Mouse (Mus musculus) gastrocnemius, adult 18-20 months (tissue): ENCODE measurements around the gene Zfhx3. TPM values are rescaled to one million over a fixed set of nuclear protein-coding genes. Genes with fewer than 3 reads are reported as not detected.
A peak's percentile ranks its signal among the peaks of the same experiment; 100 is the strongest.

Experiments
- DNase-seq: peaks from one replicate; pipeline ENCODE4 v3.0.0; 2021; ENCODE audit warnings: low spot score
- total RNA-seq, 2 experiments: library from RNA; stranded (reverse); gene quantifications; 2 replicates each; pipeline ENCODE4 v1.2.3; 2021

Zfhx3 gene
- total RNA-seq, 2 experiments from 2014 or later: 16.8 to 19.0 TPM

DNA sequence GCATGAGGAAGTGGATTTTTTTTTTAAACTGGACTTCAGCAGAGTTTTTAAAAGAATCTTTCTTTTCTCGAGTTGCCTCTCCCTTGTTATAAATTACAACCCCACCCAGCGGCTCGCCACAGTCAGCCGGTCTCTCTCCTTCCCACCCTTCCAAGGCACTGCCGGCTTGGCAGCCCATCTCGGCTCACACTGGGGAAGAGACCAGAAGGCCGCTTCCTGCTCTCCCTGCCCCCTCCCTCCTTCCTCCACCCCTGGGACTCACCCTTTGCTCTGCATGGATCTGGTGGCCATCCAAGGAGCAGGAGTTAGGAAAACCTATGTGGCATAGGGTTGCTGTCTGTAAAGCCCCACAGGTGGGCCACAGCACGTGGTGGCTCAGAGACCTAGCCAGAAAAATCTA, 705.1 kb downstream of the Zfhx3 start:
- DNase-seq: peak; percentile 32

DNA sequence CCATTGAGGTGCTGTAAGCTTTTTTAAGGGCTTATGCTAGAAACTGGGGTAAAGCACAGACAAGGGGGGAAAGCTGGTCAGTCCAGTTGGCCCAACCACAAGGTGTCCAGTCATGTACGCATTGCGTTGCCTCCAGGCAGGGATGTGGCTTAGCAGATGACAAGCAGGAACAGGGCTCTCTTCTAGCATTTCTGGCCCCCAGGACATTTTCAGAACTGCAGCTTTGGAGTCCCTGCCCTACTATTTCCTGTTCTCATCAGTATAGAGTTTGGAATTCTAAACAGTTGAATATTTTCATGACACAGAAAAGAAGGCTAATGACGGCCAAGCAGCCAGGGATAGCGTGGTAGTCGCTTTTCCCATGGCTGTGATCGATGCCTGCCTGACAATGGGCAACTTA, 706.5 kb downstream of the Zfhx3 start:
- no peak for DNase-seq

DNA sequence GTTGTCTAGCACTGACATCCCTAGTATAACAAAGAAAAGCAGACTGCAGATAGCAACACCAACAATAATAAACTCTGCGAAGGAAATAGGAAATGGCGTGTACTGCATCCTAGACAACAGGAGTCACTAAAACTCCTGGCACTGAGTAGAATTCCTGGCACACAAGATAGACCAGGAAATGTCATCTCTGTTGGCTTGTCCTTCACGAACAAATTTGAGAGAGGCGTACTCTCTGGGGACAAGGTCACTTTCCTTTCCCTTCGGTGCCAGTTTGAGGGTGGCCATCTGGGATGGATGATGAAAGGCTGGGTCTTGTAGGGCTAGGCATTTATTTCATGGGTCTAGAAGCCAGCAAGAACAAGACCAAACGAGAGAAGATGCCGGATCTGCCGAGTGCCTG, 708.4 kb downstream of the Zfhx3 start:
- no peak for DNase-seq

DNA sequence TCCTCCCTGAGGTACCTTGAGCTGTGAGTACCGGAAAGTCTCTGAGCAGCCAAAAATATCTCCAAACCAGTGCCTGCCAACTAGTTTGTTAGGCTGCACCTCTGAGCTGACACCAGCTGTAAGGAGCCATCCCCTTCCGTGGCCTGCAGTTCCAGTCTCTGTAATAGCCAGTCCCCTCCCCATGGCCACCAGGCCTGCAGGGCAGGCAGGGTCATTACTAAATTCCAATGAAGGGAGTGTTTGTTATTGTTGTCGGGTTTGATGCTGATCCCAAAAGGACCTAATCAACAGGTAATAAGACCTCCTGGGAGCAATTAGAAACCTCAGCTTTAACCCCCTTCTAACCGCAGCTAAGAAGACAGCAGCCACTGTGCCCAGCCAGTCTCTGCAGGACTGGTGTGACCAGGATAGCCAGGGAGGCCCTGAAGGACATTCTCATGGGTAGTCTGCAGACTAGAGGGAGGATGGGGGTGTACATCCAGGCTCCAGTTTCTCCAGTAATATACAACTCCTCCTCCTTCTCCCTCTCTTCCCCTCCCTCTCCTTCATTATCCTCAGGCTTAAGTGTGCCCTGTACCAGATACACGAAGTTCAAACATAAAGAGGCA, 719.1 kb downstream of the Zfhx3 start:
- DNase-seq: no peak

DNA sequence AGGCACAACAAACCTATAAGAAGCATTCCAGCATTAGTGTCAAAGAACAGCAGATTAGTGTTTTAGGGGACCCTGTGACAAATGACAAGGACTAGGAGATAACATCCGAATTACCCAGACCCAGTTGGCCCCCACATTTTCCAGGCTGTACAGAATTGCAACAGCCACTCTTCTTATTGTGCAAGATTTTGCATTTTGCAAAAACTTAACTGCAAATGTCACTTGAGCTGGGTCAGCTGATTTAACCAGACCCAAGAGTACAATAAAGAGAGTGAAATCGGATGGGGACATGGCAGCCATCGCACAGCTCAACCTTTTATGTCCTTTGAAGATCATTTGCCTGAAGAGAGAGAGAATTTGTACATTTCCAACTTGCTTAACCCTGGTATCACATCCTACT, 720.3 kb downstream of the Zfhx3 start:
- no peak for DNase-seq

DNA sequence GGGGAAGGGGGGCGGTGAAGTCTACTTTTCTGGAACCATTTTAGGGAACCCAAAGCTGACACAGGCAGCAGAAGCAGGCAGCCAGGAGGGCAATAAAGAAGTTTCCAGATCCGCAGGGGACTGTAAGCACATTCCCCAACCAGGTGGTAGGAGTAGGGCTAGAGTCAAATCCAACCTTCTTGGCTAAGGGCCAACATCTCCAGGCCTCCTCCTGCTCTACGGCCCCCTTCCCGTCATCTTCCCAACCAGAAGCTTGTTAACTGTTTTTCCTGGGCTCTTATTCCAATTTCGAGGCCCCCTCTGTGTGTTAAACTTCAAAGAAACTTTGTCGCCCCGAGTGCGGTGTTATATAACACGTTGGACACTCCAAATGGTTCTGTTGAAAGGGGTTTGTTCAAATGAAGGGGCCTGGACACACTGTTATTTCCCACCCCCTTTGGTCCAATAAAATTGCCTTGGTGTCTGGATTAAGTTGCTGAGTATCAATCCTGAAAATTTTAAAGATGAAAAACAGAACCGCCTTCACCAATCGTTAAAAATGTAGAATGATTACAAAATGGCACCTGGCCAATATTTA, 729.6 kb downstream of the Zfhx3 start:
- no peak for DNase-seq

DNA sequence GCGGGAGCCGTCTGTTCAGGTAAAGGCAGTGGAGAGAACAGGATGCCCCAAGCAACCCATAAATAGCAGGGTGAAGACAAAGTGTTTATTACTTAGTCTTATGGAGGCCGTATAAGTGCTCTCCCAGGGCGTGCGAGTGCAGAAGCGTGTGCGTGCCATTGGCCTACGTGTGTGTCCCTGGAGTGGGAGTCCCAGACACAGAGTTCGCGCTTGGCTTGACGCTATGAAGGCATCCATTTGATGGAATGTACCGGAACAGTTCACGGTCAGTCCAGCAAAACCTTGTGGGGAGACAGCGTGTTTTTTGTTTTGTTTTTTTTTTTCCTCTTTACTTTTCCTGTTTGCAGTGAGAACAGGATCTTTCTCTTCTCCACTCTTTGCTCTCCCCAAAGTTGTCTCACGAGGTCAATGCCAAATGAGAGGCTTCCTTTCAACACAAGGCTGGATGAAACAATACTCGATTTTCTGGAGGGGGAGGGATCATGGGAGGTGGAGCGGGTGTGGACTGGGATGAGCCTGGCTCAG, 732.6 kb downstream of the Zfhx3 start:
- no peak for DNase-seq

DNA sequence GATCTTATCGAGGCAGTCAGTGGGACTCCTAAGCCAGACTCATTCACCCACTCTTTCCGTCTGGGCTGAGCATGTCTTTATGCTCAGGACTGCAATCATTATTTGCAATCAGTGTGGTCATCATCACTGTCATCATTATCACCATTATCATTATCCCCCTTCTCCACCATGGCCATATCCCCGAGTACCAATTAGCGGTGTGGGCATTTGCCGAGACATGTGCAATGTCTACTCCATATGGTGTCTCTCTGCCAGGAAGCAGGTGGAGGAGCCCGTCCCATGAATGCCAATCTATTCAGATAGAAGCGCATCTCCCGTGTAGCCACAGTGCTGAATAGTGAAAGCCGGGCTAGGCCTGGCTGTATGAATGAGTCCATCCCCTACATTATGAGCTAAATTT, 747.2 kb downstream of the Zfhx3 start:
- DNase-seq: no peak

DNA sequence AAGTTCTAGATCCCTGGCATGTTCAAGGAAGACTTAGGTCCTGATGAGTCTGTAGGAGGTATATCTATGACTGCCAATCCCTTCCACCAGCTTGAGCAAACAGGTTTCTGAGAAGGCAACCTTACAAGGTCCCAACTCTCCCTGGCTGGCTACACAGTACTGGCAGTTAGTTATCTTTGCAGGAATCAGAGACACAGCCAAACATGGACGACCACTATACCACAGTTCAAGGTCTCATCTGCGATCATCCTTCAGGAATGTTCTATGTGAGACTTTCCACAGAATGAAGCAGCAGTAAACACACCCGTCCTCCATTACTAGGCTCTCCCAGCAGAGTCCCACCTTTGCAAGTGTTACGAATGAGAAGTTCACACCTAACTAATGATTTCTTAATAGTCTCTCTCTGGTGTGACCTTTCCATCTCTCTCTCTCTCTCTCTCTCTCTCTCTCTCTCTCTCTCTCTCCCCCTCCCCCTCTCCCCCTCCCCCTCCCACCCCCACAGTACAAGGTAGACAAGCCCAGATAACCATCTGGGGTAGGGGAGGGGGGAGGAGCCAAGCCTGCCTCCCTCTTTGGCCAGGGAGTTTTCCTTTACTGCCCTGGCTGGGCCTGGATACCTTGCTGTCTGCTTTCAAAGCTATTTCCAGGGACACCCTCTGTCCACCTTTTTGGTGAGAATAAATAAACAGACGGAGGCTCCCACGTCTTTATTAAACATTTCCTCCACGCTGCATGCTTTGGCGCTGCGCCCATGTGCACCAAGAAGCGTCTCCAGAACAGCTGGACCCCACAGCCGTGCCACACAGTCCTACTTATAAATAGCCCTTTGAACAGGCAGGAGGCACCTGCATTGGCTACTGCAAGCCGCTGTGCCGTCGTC, 748.4 kb downstream of the Zfhx3 start:
- DNase-seq: no peak

DNA sequence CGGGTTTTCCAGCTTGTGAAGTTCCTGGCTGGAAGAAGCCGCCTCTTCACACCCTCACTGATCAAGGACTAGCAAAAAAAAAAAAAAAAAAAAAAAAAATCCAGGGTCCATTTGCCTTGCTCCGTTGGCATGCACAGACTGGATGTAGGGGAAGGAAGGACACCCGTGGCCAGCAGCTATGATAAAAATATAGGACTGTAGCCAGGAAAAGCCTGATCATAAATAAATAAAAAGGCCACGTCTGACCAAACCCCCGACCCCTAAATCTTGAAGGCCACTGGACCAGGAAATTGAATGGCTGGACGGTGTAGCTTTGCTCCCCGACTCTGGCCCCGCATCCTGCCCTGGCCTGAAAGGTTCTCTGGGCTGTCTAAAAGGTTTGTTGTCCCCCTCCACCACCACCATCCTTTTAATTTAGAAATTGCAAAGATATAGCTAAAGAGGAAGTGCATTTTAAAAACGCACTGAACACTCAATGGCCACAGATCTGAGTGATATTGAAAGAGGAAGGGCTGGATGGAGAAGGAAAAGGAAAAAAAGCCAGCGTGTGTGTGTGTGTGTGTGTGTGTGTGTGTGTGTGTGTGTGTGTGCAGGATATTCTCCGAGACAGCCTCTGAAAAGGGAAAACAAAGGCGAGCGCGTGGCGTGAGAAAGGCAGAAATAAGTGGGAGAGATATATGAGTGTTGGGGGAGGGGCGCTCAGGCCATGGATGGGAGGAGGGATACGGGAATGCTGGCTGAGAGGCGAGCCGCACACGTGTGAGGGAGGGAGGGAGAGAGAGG, 749.2 kb downstream of the Zfhx3 start:
- no peak for DNase-seq

DNA sequence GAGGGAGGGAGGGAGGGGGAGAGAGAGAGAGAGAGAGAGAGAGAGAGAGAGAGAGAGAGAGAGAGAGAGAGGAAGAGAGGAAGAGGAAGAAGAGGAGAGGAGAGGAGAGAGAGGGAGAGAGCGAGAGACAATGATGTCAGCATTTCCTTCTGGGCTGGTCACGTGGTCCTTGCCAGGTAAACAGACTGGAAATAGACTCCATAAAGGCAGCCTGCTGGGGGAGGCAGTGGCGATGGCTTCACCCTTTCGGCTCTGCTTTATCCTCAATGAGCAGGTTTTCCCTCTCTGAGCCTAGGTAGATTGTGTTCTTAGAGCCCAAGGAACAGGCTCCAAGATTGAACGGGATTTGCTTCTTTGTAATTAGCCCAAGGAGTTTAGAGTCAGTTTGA, 749.8 kb downstream of the Zfhx3 start:
- no peak for DNase-seq

DNA sequence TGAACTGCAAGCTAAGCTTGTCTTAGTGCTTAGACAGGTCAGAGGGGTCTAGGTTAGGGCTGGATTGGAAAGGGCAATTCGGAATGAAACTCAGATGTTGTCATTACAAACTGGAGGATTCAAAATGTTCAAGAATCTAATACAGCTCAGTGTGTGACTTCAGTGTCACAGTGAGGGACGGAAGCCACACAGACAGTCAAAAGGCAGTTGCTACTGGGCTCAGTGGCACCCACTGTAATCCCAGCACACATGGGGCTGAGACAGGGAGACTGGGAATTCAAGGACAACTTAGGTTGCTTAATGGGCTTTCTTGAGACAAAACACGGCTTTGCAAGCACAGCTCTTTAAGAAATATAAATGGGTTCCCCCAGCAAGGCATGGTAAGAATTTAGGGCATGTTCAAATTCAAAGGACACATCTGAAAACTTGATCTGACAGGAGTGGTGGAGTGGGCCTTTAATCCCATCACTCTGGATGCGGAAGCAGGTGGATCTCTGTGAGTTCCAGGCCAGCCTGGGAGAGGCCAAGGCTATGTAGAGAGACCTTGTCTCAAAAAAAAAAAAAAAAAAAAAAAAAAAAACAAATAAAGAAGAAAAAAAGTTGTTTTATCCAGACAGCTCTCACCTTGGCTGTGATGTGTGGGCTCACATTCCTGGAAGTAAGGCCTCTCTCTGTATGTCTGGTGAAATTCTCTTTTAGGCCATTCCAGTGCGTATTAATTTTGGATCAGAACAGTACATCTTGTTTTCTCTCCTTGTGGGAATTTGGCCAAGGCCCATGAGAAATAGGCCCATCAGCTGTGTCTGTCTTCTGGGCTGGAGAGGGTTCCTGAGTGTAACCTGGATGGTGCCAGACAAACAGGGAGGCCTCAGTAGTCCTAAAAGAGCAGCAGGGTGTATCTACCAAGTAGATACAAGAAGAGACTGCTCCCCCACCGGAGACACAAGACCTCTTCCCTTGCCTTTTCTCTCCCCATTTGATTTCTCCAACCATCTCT, 750.5 kb downstream of the Zfhx3 start:
- DNase-seq: no peak

DNA sequence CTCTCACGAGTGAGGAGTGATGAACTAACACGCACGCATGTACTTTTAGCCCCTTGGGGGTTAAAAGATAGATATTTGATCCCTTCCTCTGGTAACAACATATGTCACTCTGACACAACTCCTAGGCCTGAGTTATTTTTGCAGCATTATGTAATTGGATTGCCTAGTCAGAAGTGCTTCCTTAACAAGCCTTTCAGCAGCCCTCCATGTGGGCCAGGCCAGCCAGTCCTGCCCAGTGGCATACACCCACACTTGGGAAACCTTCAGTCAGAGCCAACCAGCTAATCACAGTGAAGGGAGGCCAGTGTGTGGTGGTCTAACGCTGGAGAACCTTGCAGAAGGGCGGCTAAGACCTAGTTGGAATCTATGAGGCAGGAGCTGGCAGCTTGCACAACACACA, 751.4 kb downstream of the Zfhx3 start:
- DNase-seq: peak; percentile 50

DNA sequence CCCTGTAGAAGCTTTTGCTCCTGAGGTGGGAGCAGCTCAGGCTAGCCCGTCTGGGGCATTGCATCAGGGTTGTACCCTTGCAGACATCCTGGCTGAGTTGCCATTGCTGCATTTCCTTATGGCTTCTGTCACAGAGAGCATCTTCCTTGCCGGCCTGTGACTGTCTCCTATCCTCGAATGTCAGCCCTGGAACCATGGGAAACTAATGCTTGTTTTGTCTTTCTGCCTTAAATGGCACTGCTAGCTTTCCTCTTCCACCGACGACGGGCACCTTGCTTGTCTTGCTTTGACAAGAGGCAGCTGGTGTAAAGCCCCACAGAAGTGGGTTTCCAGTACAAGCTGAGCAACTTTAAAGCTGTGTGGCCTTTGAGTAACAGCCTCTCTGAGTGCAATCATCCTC, 752.1 kb downstream of the Zfhx3 start:
- DNase-seq: no peak

DNA sequence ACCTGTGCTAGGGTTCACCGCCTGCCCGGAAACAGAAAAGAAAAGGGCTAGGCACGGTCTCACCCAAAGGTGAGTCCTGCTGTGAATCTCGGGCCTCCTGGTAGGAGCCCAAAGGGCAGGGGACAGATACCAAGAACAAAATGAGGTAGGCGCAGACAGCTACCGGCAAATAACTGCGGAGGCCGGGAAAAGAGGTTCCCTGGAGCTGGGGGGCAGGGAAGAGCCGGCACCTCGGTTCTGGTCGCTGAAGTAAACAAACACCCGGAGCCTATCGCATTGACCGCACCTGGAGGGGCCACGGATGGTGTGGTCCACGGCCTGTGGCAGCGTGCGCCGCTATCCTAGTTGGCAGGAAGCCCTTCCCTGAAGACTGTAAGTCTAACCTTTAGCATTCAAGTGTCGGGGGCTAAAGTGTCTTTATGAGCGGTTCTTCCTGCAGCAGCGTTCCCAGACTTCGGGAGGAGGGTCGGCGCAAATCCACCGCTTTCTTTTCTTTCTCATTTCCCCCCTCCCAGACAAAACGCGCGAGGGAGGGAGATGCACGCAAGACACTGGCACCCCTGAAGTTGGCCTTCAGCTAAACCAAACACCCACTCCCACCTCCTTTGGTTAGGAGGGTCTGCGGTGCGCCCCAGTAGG, 752.9 kb downstream of the Zfhx3 start:
- DNase-seq: no peak

DNA sequence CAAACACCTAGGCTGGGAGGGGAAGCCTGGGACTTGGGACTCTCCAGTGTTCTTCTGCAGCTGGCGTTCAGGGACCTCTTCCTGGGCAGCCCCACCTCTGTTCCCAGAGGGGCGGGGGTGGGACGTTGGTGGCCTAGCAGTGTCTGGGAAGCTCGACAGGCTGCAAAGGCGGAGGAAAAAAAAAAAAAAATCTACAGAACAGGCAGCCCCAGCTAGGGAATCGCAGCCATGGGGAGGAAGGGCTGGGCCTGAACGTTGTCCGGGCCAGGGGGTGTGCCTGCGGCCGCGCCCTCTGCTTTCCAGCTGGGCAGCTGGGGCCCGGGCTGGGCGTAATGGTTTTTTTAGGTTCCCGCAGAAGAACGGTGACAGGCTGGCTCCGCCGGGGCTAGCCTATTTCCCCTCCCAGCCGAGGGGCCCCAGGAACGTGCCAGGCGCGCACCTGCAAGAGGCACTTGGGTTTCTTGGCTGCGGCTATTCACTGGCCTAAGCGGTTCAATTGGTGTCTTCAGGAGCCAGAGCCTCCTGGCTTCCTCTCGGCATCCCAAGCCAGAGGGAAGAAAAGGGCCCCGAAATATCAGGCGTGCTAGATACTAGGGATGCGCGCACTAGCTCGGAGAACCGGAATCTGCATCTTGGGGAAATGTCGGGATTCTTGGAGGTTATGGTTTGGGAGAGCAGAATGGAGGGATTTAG, 753.6 kb downstream of the Zfhx3 start:
- DNase-seq: no peak

DNA sequence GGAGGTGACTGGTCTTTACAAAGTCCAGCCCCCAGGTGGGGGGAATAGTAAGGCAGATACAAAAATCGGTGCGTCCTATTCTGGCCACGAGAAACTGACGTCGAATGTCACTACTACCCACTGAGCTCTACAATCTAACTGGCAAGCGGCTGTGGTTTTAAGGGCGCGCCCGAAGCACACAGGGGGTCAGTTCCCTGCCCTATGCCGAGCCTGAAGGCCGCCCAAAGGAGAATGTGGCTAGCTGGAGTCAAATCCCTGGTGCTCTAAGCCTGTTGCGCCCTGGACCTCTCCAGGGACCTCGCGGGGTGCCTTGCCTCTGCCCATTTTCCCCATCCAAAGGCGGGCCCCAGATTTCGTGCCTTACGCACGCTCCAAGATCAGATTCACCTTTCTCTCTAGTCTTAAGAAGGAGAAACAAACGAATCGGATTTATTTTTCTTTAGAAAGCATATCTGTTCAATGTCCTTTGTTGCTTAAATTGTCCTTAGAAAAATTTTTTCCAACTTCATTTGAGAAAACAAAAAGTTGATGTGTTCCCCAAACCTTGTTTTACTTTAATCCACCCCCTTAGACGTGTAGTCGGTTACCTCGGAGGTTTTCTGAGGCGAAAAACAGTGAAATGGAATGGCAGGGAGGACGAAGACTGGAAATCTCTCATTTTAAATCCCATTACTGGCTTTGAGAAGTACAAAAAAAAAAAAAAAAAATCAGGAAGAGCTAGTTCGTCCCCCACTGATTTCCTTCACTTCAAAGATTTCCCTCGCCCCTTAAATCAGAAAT, 754.4 kb downstream of the Zfhx3 start:
- no peak for DNase-seq

DNA sequence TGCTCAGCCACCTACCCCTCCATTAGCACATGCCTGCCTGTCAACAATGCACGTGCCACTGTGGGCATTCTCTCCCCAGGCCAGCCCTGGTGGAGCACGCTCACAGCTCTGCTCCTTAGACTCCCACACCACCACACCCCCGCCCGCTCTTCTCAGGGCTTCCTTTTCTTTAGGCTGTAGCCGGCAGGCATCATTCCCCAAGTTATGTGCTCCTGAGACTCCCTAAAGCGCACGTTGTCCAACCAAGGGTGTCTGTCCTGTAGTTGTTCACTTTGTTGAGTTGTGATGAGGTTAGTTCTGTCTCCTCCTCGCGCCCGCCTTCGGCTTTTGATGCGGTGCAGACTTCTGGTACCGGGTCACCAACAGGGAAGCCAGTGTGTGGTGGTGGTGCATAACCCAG, 755.1 kb downstream of the Zfhx3 start:
- no peak for DNase-seq
